Mouse (Mus musculus) limb, embryonic 15.5 days (tissue): Measurements from ENCODE around the gene Polr3c. TPM values are rescaled to one million over a fixed set of nuclear protein-coding genes. Genes with fewer than 3 reads are reported as not detected.

Source experiments
- ATAC-seq: fragments of 200-750 bp; cut with Nextera tagmentation; 2 replicates; pipeline ENCODE4 v1.8.0; 2017; ENCODE audit warnings: low read depth, moderate TSS enrichment; ENCODE audit not compliant: insufficient number of reproducible peaks, low FRiP score, low TSS enrichment
- H3K27ac ChIP-seq: fragments of 300-500 bp; sonication (generic); 2 replicates; pipeline ENCODE4 v1.5.1; 2015; ENCODE audit warnings: moderate library complexity, mild to moderate bottlenecking, inconsistent platforms
- H3K27me3 ChIP-seq: fragments of 300-500 bp; sonication (generic); 2 replicates; pipeline ENCODE4 v1.6.1; 2015; ENCODE audit warnings: inconsistent platforms
- H3K36me3 ChIP-seq: fragments of 300-500 bp; sonication (generic); 2 replicates; pipeline ENCODE4 v1.6.1; 2015; ENCODE audit warnings: inconsistent platforms
- H3K4me1 ChIP-seq: fragments of 300-500 bp; sonication (generic); 2 replicates; pipeline ENCODE4 v1.6.1; 2015; ENCODE audit warnings: inconsistent platforms
- H3K4me2 ChIP-seq: fragments of 300-500 bp; sonication (generic); 2 replicates; pipeline ENCODE4 v1.6.1; 2015; ENCODE audit warnings: mild to moderate bottlenecking, inconsistent platforms
- H3K4me3 ChIP-seq: fragments of 300-500 bp; sonication (generic); 2 replicates; pipeline ENCODE4 v1.5.1; 2015; ENCODE audit warnings: mild to moderate bottlenecking, inconsistent platforms
- H3K9ac ChIP-seq: fragments of 300-500 bp; sonication (generic); 2 replicates; pipeline ENCODE4 v1.6.1; 2015; ENCODE audit warnings: inconsistent platforms
- H3K9me3 ChIP-seq: fragments of 300-500 bp; sonication (generic); 2 replicates; pipeline ENCODE4 v1.6.1; 2016; ENCODE audit warnings: inconsistent platforms
- WGBS: fragments of 180-500 bp; shearing (Covaris S2); methylation state at CpG from one replicate; pipeline ENCODE4 v1.1.7; 2015; 5-methylcytosine and 5-hydroxymethylcytosine counted together
- polyA plus RNA-seq: library from polyadenylated mRNA; unstranded; fragments of >200 nt; fragmentation: Nextera tagmentation; extraction: Ambion mirVana; gene quantifications from 2 replicates; pipeline ENCODE4 v1.2.1, GENCODE M21; 2015

Polr3c gene
- polyA plus RNA-seq, 1 experiment from 2014 or later, result 28.0 TPM

DNA sequence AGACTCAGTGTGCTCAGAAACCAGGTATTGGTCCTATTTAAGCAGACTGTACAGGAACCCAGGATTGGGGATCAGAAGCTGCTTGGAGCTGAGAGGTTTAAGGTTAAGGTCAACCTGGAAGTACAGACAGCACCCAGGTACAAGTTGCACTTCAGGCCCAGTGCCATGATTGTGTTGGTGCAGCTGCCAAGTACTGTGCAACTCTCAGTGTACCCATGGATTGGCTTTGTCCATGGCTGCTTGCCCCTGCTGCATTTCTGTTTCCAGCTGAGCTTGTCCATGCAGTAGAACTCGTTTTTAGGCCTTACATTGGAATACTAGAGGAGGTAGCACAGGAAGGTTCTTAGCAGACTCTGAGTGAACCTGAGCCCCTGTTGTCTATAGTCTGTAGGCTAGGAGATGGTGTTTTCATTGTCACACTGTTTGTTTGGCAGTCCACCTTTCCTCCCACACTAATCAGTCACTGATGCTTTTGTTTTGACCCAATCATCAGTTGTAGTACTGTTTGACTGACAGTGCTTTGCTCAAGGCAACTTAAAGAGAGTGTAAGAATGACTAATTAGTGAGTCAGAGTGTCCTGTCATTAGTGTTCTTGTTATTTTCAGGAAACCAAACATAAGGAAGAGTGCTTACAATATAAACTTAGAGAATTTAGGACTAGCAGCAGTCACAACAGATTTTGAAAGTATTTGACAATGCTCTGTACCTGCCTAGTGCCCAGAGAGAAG is 9.7 kb upstream of the Polr3c start:
- WGBS, result 47% methylated on average over 1 of the region's 1 CpGs
- no peaks in the 10 kb centered on the region for H3K9me3 ChIP-seq
- H3K9ac ChIP-seq, result no peak overlapping the region
- H3K27ac ChIP-seq, result no peak overlapping the region
- no peak for ATAC-seq
- H3K4me3 ChIP-seq, result no peak overlapping the region
- H3K4me1 ChIP-seq, result peaks cover 3% of the 10 kb centered on the region; the same call in 1 of the 2 replicates
- H3K4me2 ChIP-seq, result no peak overlapping the region
- no peaks in the 10 kb centered on the region for H3K36me3 ChIP-seq
- H3K27me3 ChIP-seq, result no peaks in the 10 kb centered on the region

DNA sequence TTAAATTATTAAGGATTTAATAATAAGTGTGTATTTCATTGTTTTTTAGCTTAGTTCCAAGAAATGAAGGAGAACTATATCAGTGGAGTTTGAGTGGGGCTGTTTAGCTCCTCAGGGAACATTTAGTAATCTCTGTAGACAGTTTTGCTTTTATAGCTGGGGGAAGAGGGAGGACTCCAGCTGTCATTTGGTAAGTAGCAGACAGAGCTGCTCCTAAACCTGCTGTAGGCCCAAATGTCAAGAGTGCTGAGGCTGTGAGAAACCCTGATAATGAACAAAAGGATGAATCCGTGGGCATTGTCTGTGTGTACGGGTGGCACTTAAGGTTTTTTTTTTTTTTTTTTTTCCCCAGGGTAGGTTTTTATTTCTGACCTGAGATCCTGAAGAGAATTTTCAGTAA is 7.8 kb upstream of the Polr3c start:
- Histone ChIP-seq H3K4me2 (no peak overlapping the region), H3K36me3 (no peaks in the 10 kb centered on the region), H3K9ac (no peak overlapping the region), H3K27me3 (no peaks in the 10 kb centered on the region), H3K4me1 (peaks cover 3% of the 10 kb centered on the region; the same call in 1 of the 2 replicates), H3K27ac (no peak overlapping the region), H3K4me3 (no peak overlapping the region), H3K9me3 (no peaks in the 10 kb centered on the region)
- ATAC-seq, result no peak
- whole genome bisulfite sequencing, result 90% methylated on average over 2 of the region's 2 CpGs

GRCm38 (mm10) chr3:96733984-96734383 is 6.6 kb upstream of the Polr3c start:
- no peak overlapping the region for H3K4me2 ChIP-seq
- H3K4me3 ChIP-seq, result no peak overlapping the region
- no peak for ATAC-seq
- H3K36me3 ChIP-seq, result no peaks in the 10 kb centered on the region
- WGBS, result 94% methylated on average over 1 of the region's 1 CpGs
- no peaks in the 10 kb centered on the region for H3K9me3 ChIP-seq
- no peaks in the 10 kb centered on the region for H3K27me3 ChIP-seq
- H3K27ac ChIP-seq, result no peak overlapping the region
- H3K4me1 ChIP-seq, result peaks cover 5% of the 10 kb centered on the region
- H3K9ac ChIP-seq, result no peak overlapping the region

DNA sequence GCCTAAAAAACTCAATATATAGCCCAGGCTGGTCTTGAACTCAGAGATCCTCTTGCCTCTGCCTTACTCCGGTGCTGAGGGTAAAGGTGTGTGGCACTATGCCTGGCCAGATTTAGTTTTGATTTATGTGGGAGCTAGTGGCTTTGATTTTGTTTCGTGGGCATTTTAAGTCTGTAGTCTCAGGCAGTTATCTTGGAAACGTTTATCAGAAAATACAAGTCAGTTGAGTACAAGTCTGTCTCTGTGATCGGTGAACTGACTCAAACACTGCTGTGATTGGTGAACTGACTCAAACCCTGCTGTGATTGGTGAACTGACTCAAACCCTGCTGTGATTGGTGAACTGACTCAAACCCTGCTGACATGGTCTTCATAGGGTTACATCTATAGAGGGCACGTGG is 3.4 kb upstream of the Polr3c start:
- Histone ChIP-seq H3K27me3 (no peaks in the 10 kb centered on the region), H3K36me3 (no peaks in the 10 kb centered on the region), H3K4me3 (no peak overlapping the region), H3K4me1 (peaks cover 14% of the 10 kb centered on the region), H3K27ac (no peak overlapping the region), H3K9ac (no peak overlapping the region), H3K9me3 (no peaks in the 10 kb centered on the region), H3K4me2 (no peak overlapping the region)
- 82% methylated on average over 5 of the region's 5 CpGs for WGBS
- ATAC-seq, result no peak

DNA sequence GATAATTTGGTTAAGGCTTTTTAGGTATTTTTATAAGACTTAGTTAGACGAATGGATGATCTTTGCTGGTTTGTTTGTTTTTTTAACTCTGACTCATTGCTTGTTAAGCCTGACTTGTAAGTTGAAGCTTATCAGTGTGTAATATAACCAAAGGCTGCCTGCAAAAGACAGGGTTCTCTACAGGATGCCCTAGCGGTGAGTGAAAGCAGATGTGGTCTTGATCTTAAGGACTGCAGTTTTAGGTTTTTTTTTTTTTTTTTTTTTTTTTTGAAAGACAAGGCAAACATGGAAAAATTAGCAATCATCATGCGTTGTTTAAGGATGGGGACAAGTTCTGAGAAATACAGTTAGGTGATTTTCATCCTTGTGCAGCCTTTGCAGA is 2.0 kb upstream of the Polr3c start:
- Histone ChIP-seq H3K4me1 (peaks cover 14% of the 10 kb centered on the region), H3K9ac (no peak overlapping the region), H3K4me2 (no peak overlapping the region), H3K36me3 (no peaks in the 10 kb centered on the region), H3K9me3 (no peaks in the 10 kb centered on the region), H3K27ac (no peak overlapping the region), H3K4me3 (no peak overlapping the region), H3K27me3 (no peaks in the 10 kb centered on the region)
- WGBS, result 43% methylated on average over 3 of the region's 3 CpGs
- no peak for ATAC-seq

DNA sequence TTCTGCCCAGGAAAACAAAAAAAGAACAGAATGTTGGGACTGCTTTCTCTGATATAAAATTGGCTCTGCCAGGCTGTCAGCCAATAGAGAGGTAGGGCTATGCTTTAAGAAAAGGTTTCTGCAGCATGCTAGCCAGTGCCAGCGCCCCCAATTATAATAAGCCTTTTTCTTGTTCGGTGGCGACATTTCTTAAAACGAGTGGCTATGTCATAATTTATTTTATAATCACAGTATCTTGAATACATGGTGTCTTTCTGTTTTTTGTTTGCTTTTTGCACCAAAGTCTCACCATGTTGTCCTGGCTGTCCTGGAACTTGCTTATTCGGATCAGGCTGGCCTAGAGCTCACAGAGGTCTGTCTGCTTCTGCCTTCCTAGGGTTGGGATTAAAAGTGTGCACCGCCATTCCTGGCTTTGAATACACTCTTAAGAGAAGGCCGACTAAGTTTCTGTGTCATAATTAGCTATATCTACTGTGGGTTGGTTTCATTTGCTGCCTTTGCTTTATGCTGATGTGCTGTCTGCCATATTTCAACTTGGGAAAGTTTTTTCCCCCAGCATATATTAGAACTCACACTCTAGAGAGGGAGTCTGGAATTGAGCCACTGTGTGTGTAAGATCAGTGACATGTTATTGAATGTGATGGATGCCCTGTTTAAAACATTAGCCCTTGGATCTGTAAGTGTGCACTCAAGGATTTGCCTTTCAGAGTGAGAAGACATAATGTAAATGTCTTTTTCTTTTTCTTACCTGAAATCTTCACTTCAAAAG is 1.4 kb upstream of the Polr3c start:
- Histone ChIP-seq H3K9ac (0 out of 2 replicates have a peak overlapping the region, but pooled peaks have one; percentile 73), H3K9me3 (no peaks in the 10 kb centered on the region), H3K27me3 (no peaks in the 10 kb centered on the region), H3K4me2 (peak overlapping the region; percentile 52), H3K4me3 (peak overlapping the region; percentile 87), H3K4me1 (peaks cover 14% of the 10 kb centered on the region), H3K27ac (peak overlapping the region; percentile 92), H3K36me3 (peaks cover 1% of the 10 kb centered on the region)
- no peak for ATAC-seq
- 43% methylated on average over 7 of the region's 7 CpGs for WGBS

- Histone ChIP-seq H3K4me1 (peaks cover 14% of the 10 kb centered on the region), H3K27ac (peak overlapping the region; percentile 92), H3K36me3 (peaks cover 9% of the 10 kb centered on the region), H3K27me3 (no peaks in the 10 kb centered on the region), H3K9me3 (no peaks in the 10 kb centered on the region), H3K9ac (peak overlapping the region; percentile 73), H3K4me2 (peak overlapping the region; percentile 52), H3K4me3 (peak overlapping the region; percentile 87)
- WGBS, result under 1% methylated on average over 42 of the region's 42 CpGs
- 0 out of 2 replicates have a peak, but pooled peaks have one; percentile 26 for ATAC-seq
Measured at GRCm38 (mm10) chr3:96727828-96728633, 603 bp upstream of the Polr3c start.

DNA sequence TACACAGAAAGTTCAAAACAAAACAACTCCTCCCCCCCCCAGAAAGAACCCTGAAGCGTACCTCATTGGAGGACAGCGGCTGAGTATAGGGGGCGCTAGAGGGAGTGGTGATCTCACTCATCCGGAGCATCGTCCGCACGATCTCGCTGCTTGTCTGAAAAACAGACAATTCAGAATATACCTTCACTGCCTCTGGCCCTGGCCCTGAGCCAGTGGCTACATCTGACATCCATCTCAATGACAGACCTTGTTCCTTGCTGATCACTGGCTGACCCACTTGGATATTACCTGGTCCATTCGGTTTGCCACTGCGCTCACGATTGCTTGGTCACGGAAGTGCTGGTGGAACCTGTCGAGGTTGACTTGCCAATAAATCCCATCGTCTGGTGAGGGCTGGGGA is 8.3 kb downstream of the Polr3c start:
- no peak overlapping the region for H3K4me2 ChIP-seq
- no peak overlapping the region for H3K4me3 ChIP-seq
- no peaks in the 10 kb centered on the region for H3K27me3 ChIP-seq
- H3K9ac ChIP-seq, result no peak overlapping the region
- H3K27ac ChIP-seq, result no peak overlapping the region
- ATAC-seq, result no peak
- WGBS, result 43% methylated on average over 14 of the region's 14 CpGs
- H3K36me3 ChIP-seq, result peaks cover 64% of the 10 kb centered on the region
- no peaks in the 10 kb centered on the region for H3K9me3 ChIP-seq
- no peaks in the 10 kb centered on the region for H3K4me1 ChIP-seq

- Histone ChIP-seq H3K9ac (no peak overlapping the region), H3K9me3 (no peaks in the 10 kb centered on the region), H3K4me1 (no peaks in the 10 kb centered on the region), H3K27me3 (no peaks in the 10 kb centered on the region), H3K27ac (no peak overlapping the region), H3K4me3 (no peak overlapping the region), H3K4me2 (no peak overlapping the region), H3K36me3 (peaks cover 65% of the 10 kb centered on the region)
- WGBS, result 70% methylated on average over 2 of the region's 2 CpGs
- no peak for ATAC-seq
Measured at GRCm38 (mm10) chr3:96715854-96716253, 11.6 kb downstream of the Polr3c start.

DNA sequence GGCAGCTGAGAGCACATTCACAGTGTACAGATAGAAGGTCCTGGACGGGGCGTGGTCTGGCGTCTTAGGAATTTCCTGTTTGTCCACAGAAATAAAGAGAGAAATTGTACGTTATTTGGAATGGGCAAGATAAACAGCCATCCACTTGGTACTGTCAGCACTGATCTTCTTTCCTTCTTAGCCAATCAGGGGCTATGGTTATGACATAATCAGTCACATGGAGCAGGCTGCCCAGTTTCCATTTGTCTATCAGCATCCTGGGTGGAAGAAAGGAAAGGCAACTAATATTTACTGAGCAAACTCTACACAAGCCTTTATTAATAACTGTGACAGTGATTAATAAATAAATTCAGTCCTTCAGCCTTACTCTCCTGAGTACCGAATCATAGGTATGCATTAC is 13.1 kb downstream of the Polr3c start:
- Histone ChIP-seq H3K4me2 (no peak overlapping the region), H3K27me3 (no peaks in the 10 kb centered on the region), H3K9ac (no peak overlapping the region), H3K4me1 (no peaks in the 10 kb centered on the region), H3K4me3 (no peak overlapping the region), H3K9me3 (no peaks in the 10 kb centered on the region), H3K36me3 (peaks cover 71% of the 10 kb centered on the region), H3K27ac (no peak overlapping the region)
- no peak for ATAC-seq
- 83% methylated on average over 5 of the region's 5 CpGs for WGBS

- no peaks in the 10 kb centered on the region for H3K9me3 ChIP-seq
- no peak for ATAC-seq
- H3K4me2 ChIP-seq, result 0 out of 2 replicates have a peak overlapping the region, but pooled peaks have one; percentile 97
- WGBS, result 62% methylated on average over 2 of the region's 2 CpGs
- H3K36me3 ChIP-seq, result peaks cover 61% of the 10 kb centered on the region
- H3K9ac ChIP-seq, result no peak overlapping the region
- no peak overlapping the region for H3K27ac ChIP-seq
- H3K4me1 ChIP-seq, result peaks cover 11% of the 10 kb centered on the region
- 0 out of 2 replicates have a peak, but pooled peaks cover 4% of the 10 kb centered on the region for H3K27me3 ChIP-seq
- H3K4me3 ChIP-seq, result no peak overlapping the region
Measured at GRCm38 (mm10) chr3:96708684-96709064, 18.8 kb downstream of the Polr3c start.
